Mouse (Mus musculus): ENCODE data around the gene Sgsm1. TPM values are rescaled to one million over a fixed set of nuclear protein-coding genes. Genes with fewer than 3 reads are reported as not detected.
A peak's percentile ranks its signal among the peaks of the same experiment; 100 is the strongest.

The Sgsm1 gene
- total and polyA plus RNA-seq, 2 experiments from 2014 or later: 0.11 to 1.1 TPM

DNA sequence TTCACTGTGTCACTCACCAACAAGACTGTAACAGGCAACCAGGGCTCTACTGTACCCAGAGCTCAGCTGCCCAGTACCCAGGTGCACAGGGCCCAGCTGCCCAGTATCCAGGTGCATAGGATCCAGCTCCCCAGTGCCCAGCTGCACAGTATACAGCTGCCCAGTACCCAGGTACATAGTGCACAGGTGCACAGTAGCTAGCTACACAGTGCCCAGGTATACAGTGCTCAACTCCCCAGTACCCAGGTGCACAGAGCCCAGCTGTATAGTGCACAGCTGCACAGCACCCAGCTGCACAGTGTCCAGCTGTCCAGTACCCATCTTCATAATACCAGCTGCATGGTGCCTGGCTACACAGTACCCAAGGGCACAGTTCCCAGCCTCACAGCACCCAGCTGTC is 42.3 kb downstream of the Sgsm1 start:
- no peak for DNase-seq (ENCODE audit: low spot score)
- no peak; the same call in 1 of the 2 replicates for ATAC-seq (ENCODE audit: insufficient read depth, low read depth)
- no peak overlapping the region for H3K27ac ChIP-seq (ENCODE audit: low read depth)
- H3K4me1 ChIP-seq (ENCODE audit: control insufficient read depth, insufficient read depth): no peaks in the 10 kb centered on the region
- no peak overlapping the region for H3K9ac ChIP-seq (replicated peaks; ENCODE audit: low read depth, low read length)
- H3K9me3 ChIP-seq (replicated peaks; ENCODE audit: control insufficient read depth, low read length): no peaks in the 10 kb centered on the region
- H3K4me3 ChIP-seq (ENCODE audit: low read depth, low read length): no peak overlapping the region
- no peak for TF ChIP-seq EP300 (IDR thresholded peaks at IDR 0.05; ENCODE audit: low read depth)
- no peak for TF ChIP-seq CTCF (IDR thresholded peaks at IDR 0.05; ENCODE audit: low read depth)
- no peak overlapping the region for H3K4me2 ChIP-seq (ENCODE audit: low read depth, low read length)
- H3K36me3 ChIP-seq (replicated peaks; ENCODE audit: control insufficient read depth, insufficient read depth, low read length): no peaks in the 10 kb centered on the region
- H3K27me3 ChIP-seq (ENCODE audit: control insufficient read depth, insufficient read depth, low read length): no peaks in the 10 kb centered on the region

DNA sequence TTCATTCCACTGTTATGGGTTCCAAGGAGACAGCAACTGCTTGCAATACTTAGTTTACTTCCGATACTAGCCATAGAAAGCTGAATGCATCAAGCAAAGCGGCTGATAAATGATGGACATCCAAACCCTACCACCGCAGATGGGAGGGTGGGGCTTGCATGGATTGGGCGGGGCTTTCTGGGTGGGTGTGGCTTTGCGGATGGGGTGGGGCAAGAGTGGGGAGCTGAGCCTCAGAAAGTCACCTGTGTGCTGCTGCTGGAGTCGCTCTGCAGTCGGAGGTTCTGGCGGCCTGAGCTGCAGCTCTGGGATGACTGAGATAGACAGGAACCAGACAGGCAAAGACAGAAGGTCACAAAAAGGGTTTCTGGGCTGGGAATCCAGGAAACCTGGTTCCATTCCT is 44.9 kb downstream of the Sgsm1 start:
- no peak overlapping the region for H3K4me2 ChIP-seq (ENCODE audit: low read depth, low read length)
- no peaks in the 10 kb centered on the region for H3K9me3 ChIP-seq (replicated peaks; ENCODE audit: control insufficient read depth, low read length)
- no peaks in the 10 kb centered on the region for H3K4me1 ChIP-seq (ENCODE audit: control insufficient read depth, insufficient read depth)
- DNase-seq (ENCODE audit: low spot score) (no peak), ATAC-seq (ENCODE audit: insufficient read depth, low read depth) (no peak)
- H3K27me3 ChIP-seq (ENCODE audit: control insufficient read depth, insufficient read depth, low read length): no peaks in the 10 kb centered on the region
- no peaks in the 10 kb centered on the region for H3K36me3 ChIP-seq (replicated peaks; ENCODE audit: control insufficient read depth, insufficient read depth, low read length)
- TF ChIP-seq CTCF (IDR thresholded peaks at IDR 0.05; ENCODE audit: low read depth) (no peak), EP300 (IDR thresholded peaks at IDR 0.05; ENCODE audit: low read depth) (no peak)
- H3K9ac ChIP-seq (replicated peaks; ENCODE audit: low read depth, low read length): no peak overlapping the region
- H3K4me3 ChIP-seq (ENCODE audit: low read depth, low read length): no peak overlapping the region
- WGBS: 76% methylated on average over 8 of the region's 8 CpGs
- no peak overlapping the region for H3K27ac ChIP-seq (ENCODE audit: low read depth)

DNA sequence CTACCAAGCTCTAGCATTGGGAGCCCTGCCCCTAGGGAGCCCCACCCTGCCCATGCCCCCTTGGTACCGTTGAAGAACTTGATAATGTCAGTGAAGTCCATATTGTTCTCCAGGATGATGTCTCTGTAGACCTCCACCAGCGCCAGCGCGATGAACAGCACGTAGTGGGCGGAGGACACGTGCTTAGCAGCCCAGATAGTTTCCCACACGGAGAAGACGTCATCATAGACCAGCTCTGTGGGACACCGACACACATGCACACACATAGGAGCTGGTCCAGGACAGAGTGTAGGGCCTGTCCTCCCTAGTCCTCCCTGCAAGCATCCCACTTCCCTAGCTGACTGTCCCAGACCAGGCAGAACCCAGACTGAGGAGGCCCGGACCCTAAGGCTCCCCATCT is 59.8 kb downstream of the Sgsm1 start:
- Histone ChIP-seq H3K4me2 (ENCODE audit: low read depth, low read length) (no peak overlapping the region), H3K27ac (ENCODE audit: low read depth) (no peak overlapping the region), H3K4me1 (ENCODE audit: control insufficient read depth, insufficient read depth) (no peaks in the 10 kb centered on the region), H3K9ac (replicated peaks; ENCODE audit: low read depth, low read length) (no peak overlapping the region), H3K27me3 (ENCODE audit: control insufficient read depth, insufficient read depth, low read length) (no peaks in the 10 kb centered on the region), H3K9me3 (replicated peaks; ENCODE audit: control insufficient read depth, low read length) (no peaks in the 10 kb centered on the region), H3K4me3 (ENCODE audit: low read depth, low read length) (no peak overlapping the region), H3K36me3 (replicated peaks; ENCODE audit: control insufficient read depth, insufficient read depth, low read length) (no peaks in the 10 kb centered on the region)
- 89% methylated on average over 11 of the region's 11 CpGs for WGBS
- DNase-seq (ENCODE audit: low spot score) (no peak), ATAC-seq (ENCODE audit: insufficient read depth, low read depth) (no peak)
- TF ChIP-seq EP300 (IDR thresholded peaks at IDR 0.05; ENCODE audit: low read depth) (no peak), CTCF (IDR thresholded peaks at IDR 0.05; ENCODE audit: low read depth) (no peak)

DNA sequence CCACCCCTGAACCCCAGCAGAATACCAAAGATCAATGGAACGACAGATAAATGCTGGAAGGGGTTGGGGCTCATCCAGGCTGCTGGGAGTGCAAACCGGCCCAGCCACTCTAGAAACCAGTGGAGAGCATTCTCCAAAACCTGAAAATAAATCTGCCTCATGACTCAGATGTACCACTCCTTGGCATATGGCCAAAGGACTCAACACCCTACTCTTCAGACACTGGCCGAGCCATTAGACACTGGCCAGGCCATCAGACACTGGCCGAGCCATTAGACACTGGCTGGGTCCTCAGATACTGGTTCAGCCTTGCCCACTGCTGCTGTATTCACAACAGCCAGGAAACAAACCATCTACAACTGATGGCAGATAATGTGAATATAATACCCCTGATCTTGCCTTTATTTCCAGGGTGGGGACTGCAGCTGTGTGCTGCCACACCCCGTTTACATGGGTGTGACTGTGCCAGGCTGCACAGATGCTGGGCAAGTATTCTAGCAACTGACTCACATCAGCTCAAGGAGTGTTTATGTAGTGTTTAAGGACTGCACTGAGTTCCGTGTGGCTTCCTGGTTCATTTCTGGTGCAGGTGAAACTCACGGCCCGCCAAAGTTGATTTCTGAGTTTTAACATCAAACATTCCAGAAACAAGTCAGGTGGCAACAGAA is 61.2 kb downstream of the Sgsm1 start:
- no peaks in the 10 kb centered on the region for H3K36me3 ChIP-seq (replicated peaks; ENCODE audit: control insufficient read depth, insufficient read depth, low read length)
- H3K9ac ChIP-seq (replicated peaks; ENCODE audit: low read depth, low read length): no peak overlapping the region
- ATAC-seq (ENCODE audit: insufficient read depth, low read depth) (peak; percentile 64; the same call in 1 of the 2 replicates), DNase-seq (ENCODE audit: low spot score) (peak; percentile 11)
- no peaks in the 10 kb centered on the region for H3K27me3 ChIP-seq (ENCODE audit: control insufficient read depth, insufficient read depth, low read length)
- TF ChIP-seq EP300 (IDR thresholded peaks at IDR 0.05; ENCODE audit: low read depth): no peak
- no peak for TF ChIP-seq CTCF (IDR thresholded peaks at IDR 0.05; ENCODE audit: low read depth)
- H3K27ac ChIP-seq (ENCODE audit: low read depth): no peak overlapping the region
- H3K4me1 ChIP-seq (ENCODE audit: control insufficient read depth, insufficient read depth): no peaks in the 10 kb centered on the region
- no peak overlapping the region for H3K4me3 ChIP-seq (ENCODE audit: low read depth, low read length)
- no peak overlapping the region for H3K4me2 ChIP-seq (ENCODE audit: low read depth, low read length)
- H3K9me3 ChIP-seq (replicated peaks; ENCODE audit: control insufficient read depth, low read length): no peaks in the 10 kb centered on the region
- 50% methylated on average over 8 of the region's 8 CpGs for WGBS

DNA sequence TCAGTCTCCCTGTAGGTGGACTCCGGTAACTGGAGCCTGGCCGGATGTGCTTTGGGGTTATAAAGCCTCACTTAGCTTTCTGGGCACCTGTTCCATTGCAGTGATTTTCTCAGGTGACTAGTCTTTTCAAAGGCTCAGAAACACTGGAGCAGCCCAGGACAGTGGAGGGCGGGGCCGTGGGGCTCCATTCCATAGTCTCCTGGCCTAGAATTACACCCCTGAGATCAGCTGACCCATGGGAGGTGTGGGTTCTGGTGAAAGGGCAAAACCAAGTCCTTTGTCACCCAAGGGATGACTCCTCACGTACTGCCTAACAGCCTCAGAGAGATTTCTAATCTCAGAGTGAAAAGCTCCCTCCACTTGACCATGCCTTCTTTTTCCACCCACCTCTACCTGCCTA is 80.4 kb downstream of the Sgsm1 start:
- Histone ChIP-seq H3K36me3 (replicated peaks; ENCODE audit: control insufficient read depth, insufficient read depth, low read length) (no peaks in the 10 kb centered on the region), H3K4me3 (ENCODE audit: low read depth, low read length) (no peak overlapping the region), H3K4me1 (ENCODE audit: control insufficient read depth, insufficient read depth) (0 out of 2 replicates have a peak, but pooled peaks cover 5% of the 10 kb centered on the region), H3K9me3 (replicated peaks; ENCODE audit: control insufficient read depth, low read length) (no peaks in the 10 kb centered on the region), H3K4me2 (ENCODE audit: low read depth, low read length) (no peak overlapping the region), H3K27ac (ENCODE audit: low read depth) (no peak overlapping the region), H3K27me3 (ENCODE audit: control insufficient read depth, insufficient read depth, low read length) (peaks cover 8% of the 10 kb centered on the region; the same call in 1 of the 2 replicates), H3K9ac (replicated peaks; ENCODE audit: low read depth, low read length) (no peak overlapping the region)
- DNase-seq (ENCODE audit: low spot score): no peak
- no peak for TF ChIP-seq CTCF (IDR thresholded peaks at IDR 0.05; ENCODE audit: low read depth)
- no peak for TF ChIP-seq EP300 (IDR thresholded peaks at IDR 0.05; ENCODE audit: low read depth)
- 80% methylated on average over 5 of the region's 5 CpGs for WGBS
- no peak for ATAC-seq (ENCODE audit: insufficient read depth, low read depth)

DNA sequence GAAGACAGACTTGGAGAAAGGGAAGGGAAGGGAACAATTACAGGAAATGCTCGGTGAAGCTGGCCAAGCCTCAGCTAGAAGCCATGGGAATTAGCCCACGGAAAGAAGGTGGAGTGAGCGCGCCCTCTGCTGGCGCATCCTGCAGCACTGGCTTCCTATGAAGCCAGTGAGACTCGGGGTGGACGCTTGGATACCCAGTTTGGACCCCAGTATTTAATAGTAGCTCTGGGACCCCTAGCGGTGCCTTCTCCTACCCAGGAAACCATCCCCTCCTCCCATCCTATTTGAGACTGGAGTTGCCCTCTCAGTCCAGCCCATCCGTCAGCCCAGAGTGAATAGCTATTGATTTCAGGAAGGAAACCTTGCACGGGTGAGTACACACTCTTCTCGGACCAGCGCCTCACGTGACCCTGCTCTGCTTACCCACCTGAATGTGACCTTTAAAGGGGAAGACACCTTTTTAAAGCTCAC is 83.9 kb downstream of the Sgsm1 start, which contains the start of gene Tmem211:
Gene Tmem211, plus strand, starts transcription at position 278 of the 471 bp plus-strand sequence.
- H3K4me2 ChIP-seq (ENCODE audit: low read depth, low read length): peak within 1 kb of the TSS; percentile 53
- H3K9me3 ChIP-seq (replicated peaks; ENCODE audit: control insufficient read depth, low read length): no peaks in the 10 kb centered on the region
- WGBS: 2% methylated on average over 13 of the region's 13 CpGs
- H3K4me3 ChIP-seq (ENCODE audit: low read depth, low read length): peak within 1 kb of the TSS; percentile 14; the same call in 1 of the 2 replicates
- H3K9ac ChIP-seq (replicated peaks; ENCODE audit: low read depth, low read length): no peak within 1 kb of the TSS
- TF ChIP-seq EP300 (IDR thresholded peaks at IDR 0.05; ENCODE audit: low read depth): no peak
- peak; percentile 89 for TF ChIP-seq CTCF (IDR thresholded peaks at IDR 0.05; ENCODE audit: low read depth)
- H3K36me3 ChIP-seq (replicated peaks; ENCODE audit: control insufficient read depth, insufficient read depth, low read length): no peaks in the 10 kb centered on the region
- peaks cover 8% of the 10 kb centered on the region; the same call in 1 of the 2 replicates for H3K27me3 ChIP-seq (ENCODE audit: control insufficient read depth, insufficient read depth, low read length)
- peak; percentile 83 for DNase-seq (ENCODE audit: low spot score)
- 0 out of 2 replicates have a peak, but pooled peaks cover 5% of the 10 kb centered on the region for H3K4me1 ChIP-seq (ENCODE audit: control insufficient read depth, insufficient read depth)
- ATAC-seq (ENCODE audit: insufficient read depth, low read depth): peak; percentile 78
- H3K27ac ChIP-seq (ENCODE audit: low read depth): peak within 1 kb of the TSS; percentile 62
